Mouse (Mus musculus) embryonic facial prominence, embryonic 15.5 days (tissue): ENCODE data around the gene Cysrt1. TPM values are rescaled to one million over a fixed set of nuclear protein-coding genes. Genes with fewer than 3 reads are reported as not detected.

Experiments
- ATAC-seq: fragments of 200-750 bp; cut with Nextera tagmentation; 2 replicates; pipeline ENCODE4 v1.8.0; 2017; ENCODE audit warnings: low read depth, moderate TSS enrichment; ENCODE audit not compliant: insufficient number of reproducible peaks, low FRiP score, low TSS enrichment
- H3K27ac ChIP-seq: fragments of 300-500 bp; sonication (generic); replicated peaks from 2 replicates; pipeline ENCODE4 v1.5.1; 2015; ENCODE audit warnings: mild to moderate bottlenecking, inconsistent platforms
- H3K27me3 ChIP-seq: fragments of 300-500 bp; sonication (generic); 2 replicates; pipeline ENCODE4 v1.6.1; 2015; ENCODE audit warnings: inconsistent platforms
- H3K36me3 ChIP-seq: fragments of 300-500 bp; sonication (generic); 2 replicates; pipeline ENCODE4 v1.6.1; 2015; ENCODE audit warnings: mild to moderate bottlenecking, inconsistent platforms
- H3K4me1 ChIP-seq: fragments of 300-500 bp; sonication (generic); 2 replicates; pipeline ENCODE4 v1.6.1; 2015; ENCODE audit warnings: inconsistent platforms
- H3K4me2 ChIP-seq: fragments of 300-500 bp; sonication (generic); replicated peaks from 2 replicates; pipeline ENCODE4 v1.6.1; 2015; ENCODE audit warnings: mild to moderate bottlenecking, inconsistent platforms
- H3K4me3 ChIP-seq: fragments of 300-500 bp; sonication (generic); replicated peaks from 2 replicates; pipeline ENCODE4 v1.5.1; 2015; ENCODE audit warnings: mild to moderate bottlenecking, inconsistent platforms
- H3K9ac ChIP-seq: fragments of 300-500 bp; sonication (generic); 2 replicates; pipeline ENCODE4 v1.6.1; 2015; ENCODE audit warnings: inconsistent platforms
- H3K9me3 ChIP-seq: fragments of 300-500 bp; sonication (generic); replicated peaks from 2 replicates; pipeline ENCODE4 v1.6.1; 2016; ENCODE audit warnings: inconsistent platforms
- WGBS: fragments of 180-500 bp; shearing (Covaris S2); methylation state at CpG from one replicate; pipeline ENCODE4 v1.1.7; 2015; 5-methylcytosine and 5-hydroxymethylcytosine counted together
- polyA plus RNA-seq: library from polyadenylated mRNA; unstranded; fragments of >200 nt; fragmentation: Nextera tagmentation; extraction: Ambion mirVana; gene quantifications from 2 replicates; pipeline ENCODE4 v1.2.1, GENCODE M21; 2015

Cysrt1 gene
- polyA plus RNA-seq, result 53.3 and 54.0 TPM in 2 replicates

DNA sequence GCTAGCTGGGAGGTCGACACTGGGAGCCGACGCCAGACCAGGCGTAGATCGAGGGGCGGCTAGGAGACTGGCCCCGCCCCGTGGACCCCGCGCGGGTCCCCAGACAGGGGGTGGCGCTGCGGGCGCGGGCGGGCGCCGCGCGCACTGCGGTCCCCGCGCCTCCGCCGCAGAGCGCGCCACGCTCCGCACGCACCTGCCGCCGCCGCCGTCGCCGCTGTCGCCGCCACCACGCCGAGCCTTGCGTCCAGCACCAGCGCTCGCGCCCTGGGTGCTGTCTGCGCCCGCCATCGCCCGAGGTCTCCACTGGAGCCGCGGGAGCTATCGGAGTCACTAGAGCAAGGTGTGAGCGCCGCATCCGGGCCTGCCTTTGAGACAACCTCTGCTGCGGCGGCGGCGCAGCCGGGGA lies at the start of gene Cysrt1, which contains the start of gene Rnf208:
Gene Cysrt1 (minus strand): TSS at position 352 of the 406 bp plus-strand sequence.
Gene Rnf208 (plus strand): TSS at position 155 of the 406 bp plus-strand sequence.
- no peak for ATAC-seq
- peak within 1 kb of the TSS; percentile 94 for H3K4me2 ChIP-seq
- H3K4me3 ChIP-seq, result peak within 1 kb of the TSS; percentile 56
- under 1% methylated on average over 52 of the region's 59 CpGs for WGBS
- no peaks in the 10 kb centered on the region for H3K9me3 ChIP-seq
- peak within 1 kb of the TSS; percentile 81 for H3K27ac ChIP-seq
- peak within 1 kb of the TSS; percentile 26 for H3K9ac ChIP-seq
- peaks cover 11% of the 10 kb centered on the region; the same call in 1 of the 2 replicates for H3K36me3 ChIP-seq
- H3K4me1 ChIP-seq, result peaks cover 29% of the 10 kb centered on the region
- H3K27me3 ChIP-seq, result peaks cover 24% of the 10 kb centered on the region

DNA sequence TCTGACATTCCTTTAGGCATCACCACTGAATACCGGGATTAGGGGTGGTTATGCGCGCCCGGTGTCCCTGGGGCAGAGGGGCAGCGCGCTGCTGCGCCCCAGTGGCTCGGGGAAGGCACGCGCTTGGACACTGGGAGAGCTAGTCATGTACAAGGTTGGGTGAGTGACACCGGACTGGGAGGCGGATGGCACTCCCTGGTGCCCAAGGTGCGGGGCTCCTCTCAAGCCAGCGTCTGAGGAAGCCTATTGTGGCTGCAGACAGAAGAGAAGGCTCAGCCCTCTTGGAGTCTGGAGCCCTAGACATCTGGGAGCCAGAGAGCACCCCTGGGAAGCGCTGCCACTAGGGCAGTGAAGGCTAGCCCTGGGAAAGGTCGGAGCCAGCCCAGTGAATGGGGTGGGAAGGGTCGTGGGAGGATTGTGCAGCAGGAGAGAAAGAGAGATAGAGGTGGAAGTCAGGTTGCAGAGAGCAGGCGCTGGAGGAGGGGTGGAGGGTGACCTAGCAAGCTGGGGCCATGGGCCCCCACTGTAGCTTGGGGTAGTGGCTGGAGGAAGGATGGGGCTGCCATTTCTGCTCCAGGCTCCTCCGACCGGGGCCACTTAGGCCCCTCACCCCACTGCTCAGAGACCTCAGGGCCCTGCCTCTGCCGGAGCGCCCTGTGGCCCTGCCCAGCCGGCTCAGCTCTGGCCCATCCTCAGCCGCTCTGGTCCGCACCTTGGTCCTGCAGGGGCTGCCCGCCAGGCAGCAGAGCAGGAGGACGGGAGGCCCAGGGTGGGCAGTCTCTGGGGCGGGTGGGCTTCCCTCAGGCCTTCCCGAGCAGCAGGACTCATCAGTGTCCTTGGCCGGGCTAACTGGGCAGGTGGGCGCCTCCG lies 49.2 kb upstream of the Cysrt1 start:
- H3K36me3 ChIP-seq, result no peaks in the 10 kb centered on the region
- 4% methylated on average over 30 of the region's 32 CpGs for WGBS
- H3K4me3 ChIP-seq, result peak overlapping the region; percentile 38
- H3K9ac ChIP-seq, result no peak overlapping the region
- no peaks in the 10 kb centered on the region for H3K9me3 ChIP-seq
- no peak overlapping the region for H3K27ac ChIP-seq
- peaks cover 50% of the 10 kb centered on the region for H3K4me1 ChIP-seq
- peaks cover 89% of the 10 kb centered on the region for H3K27me3 ChIP-seq
- peak overlapping the region; percentile 55 for H3K4me2 ChIP-seq
- no peak for ATAC-seq

DNA sequence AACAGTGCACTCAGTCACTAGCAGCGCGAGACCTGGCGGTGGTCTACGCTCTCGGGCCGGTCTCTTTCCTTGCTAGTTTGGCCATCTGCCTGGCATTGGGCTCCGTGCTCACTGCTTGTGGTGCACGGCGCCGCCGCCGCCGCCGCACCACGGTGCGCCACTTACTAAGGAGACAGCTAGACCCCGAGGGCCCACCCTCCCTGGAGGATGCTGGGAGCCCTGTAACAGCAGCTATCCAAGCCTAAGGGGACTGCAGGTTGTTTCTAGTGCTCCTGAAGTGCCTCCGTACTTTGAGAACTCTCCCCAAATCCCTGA lies 48.5 kb upstream of the Cysrt1 start:
- Histone ChIP-seq H3K9ac (no peak overlapping the region), H3K4me3 (peak overlapping the region; percentile 38), H3K36me3 (no peaks in the 10 kb centered on the region), H3K4me2 (peak overlapping the region; percentile 49), H3K9me3 (no peaks in the 10 kb centered on the region), H3K4me1 (peaks cover 56% of the 10 kb centered on the region), H3K27me3 (peaks cover 84% of the 10 kb centered on the region), H3K27ac (no peak overlapping the region)
- 1% methylated on average over 18 of the region's 18 CpGs for WGBS
- no peak for ATAC-seq

DNA sequence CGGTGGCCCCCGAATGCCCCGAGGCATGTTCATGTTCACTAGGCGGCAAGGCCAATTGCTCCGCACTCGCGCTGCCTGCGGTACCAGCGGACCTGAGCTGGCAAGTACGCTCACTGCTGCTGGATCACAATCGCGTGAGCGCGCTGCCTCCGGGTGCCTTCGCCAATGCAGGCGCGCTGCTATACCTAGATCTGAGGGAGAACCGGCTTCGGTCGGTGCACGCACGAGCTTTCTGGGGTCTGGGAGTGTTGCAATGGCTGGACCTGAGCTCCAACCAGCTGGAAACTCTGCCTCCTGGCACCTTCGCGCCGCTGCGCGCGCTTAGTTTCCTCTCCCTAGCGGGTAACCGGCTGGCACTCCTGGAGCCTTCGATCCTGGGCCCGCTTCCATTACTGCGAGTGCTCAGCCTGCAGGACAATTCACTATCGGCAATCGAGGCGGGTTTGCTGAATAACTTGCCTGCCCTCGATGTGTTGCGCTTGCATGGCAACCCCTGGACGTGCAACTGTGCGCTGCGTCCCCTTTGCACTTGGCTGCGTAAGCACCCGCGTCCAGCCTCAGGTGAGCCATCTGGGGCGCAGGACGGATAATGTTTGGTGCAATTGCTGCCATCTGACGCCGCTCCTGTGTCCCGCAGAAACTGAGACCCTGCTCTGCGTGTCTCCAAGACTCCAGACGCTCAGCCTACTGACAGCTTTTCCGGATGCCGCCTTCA lies 48.0 kb upstream of the Cysrt1 start:
- H3K4me2 ChIP-seq, result peak overlapping the region; percentile 49
- peaks cover 79% of the 10 kb centered on the region for H3K27me3 ChIP-seq
- WGBS, result under 1% methylated on average over 54 of the region's 54 CpGs
- H3K9me3 ChIP-seq, result no peaks in the 10 kb centered on the region
- H3K4me1 ChIP-seq, result peaks cover 58% of the 10 kb centered on the region
- H3K4me3 ChIP-seq, result peak overlapping the region; percentile 38
- ATAC-seq, result no peak
- H3K36me3 ChIP-seq, result peaks cover 4% of the 10 kb centered on the region
- no peak overlapping the region for H3K27ac ChIP-seq
- H3K9ac ChIP-seq, result no peak overlapping the region

DNA sequence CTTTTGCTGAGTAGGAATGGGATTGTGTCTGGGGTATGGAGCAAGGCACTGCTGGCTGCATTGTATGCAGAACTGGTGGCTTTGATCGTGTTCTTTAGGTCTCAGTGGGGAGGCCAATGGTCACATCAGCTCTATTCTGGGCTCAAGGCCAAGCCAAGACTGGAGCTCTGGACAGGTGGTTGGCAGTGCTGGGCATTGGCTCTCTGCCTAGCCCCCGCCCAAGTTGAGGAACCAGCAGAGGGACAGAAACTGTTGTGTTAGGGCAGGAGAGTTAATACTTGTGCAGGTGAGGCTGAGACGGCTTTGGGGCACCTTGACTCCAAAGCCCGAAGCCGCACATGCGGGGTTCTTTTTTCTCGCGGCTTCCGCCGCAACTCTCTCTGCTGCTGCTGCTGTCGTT lies 47.4 kb upstream of the Cysrt1 start, which contains the start of gene Lrrc26:
Gene Lrrc26 (plus strand): TSS at position 265 of the 400 bp plus-strand sequence.
- H3K4me3 ChIP-seq, result peak within 1 kb of the TSS; percentile 38
- no peak for ATAC-seq
- H3K9ac ChIP-seq, result no peak within 1 kb of the TSS
- H3K4me1 ChIP-seq, result peaks cover 63% of the 10 kb centered on the region
- peaks cover 11% of the 10 kb centered on the region for H3K36me3 ChIP-seq
- H3K27ac ChIP-seq, result no peak within 1 kb of the TSS
- no peaks in the 10 kb centered on the region for H3K9me3 ChIP-seq
- WGBS, result 6% methylated on average over 11 of the region's 11 CpGs
- H3K27me3 ChIP-seq, result peaks cover 73% of the 10 kb centered on the region
- peak within 1 kb of the TSS; percentile 49 for H3K4me2 ChIP-seq

DNA sequence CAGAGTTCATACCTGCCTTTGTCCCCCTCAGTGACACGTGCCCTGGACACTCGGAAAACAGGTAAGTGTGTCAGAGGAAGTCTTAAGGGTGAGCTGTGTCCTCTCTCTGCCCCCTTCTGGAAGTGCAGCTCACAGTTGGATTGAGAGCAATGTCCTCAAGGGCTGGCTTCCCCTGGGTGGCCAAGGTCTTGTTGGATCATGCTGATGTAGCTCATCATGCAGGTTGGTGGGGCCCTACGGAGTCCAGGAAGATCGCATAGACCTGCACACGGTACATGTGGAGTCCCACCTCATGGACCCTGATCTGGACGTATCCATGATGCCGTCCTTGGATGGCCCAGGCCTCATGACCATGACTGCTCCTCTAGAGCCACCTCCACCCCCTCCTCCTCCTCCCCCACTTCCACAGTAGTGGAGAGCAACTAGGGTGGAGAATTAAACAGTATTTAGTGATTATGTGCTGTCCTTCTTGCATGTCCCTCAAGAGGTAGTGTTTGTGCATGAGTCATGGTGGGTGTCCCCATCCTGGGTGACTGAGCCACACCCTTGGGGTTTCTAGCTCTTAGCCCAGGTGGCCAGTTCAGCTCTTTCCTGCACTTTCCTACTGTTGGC lies 46.6 kb upstream of the Cysrt1 start:
- Histone ChIP-seq H3K4me3 (no peak overlapping the region), H3K9me3 (no peaks in the 10 kb centered on the region), H3K4me1 (peaks cover 63% of the 10 kb centered on the region), H3K27ac (no peak overlapping the region), H3K9ac (no peak overlapping the region), H3K4me2 (no peak overlapping the region), H3K27me3 (peaks cover 65% of the 10 kb centered on the region), H3K36me3 (peaks cover 19% of the 10 kb centered on the region)
- WGBS, result 75% methylated on average over 7 of the region's 7 CpGs
- ATAC-seq, result no peak

DNA sequence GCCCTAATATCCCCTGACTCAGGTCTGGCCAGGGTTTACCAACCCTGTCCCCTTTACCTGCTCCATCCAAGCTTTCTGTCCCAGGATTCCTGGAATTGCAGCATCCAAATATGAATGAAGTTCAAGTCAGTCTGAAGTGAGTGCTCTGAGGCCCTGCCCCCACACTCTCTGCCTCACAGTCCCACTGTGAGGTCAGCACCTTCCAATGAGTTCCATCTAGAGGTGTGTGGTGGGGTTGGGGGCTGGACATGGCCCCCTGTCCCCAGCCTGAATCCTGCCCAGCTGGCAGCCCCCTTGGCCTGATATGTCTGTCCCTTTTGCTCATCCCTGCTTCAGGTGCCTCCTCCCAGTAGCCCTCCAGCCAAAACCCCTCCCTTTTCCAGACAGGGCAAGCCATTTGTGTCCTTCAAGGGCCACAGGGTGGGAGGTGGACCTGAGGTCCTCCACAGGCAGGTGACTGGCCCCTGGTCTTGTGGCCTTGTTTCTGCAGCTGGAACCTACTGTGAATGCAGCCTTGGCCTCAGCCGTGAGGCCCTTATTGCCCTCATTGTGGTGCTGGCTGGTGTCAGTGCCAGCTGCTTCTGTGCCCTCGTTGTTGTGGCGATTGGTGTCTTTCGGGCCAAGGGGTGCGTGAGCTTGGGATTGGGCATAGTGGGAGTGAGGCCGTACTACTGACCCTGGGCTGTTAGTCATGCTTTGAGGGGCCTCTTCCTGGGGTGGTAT lies 45.8 kb upstream of the Cysrt1 start, which contains the start of gene Tmem210:
Gene Tmem210 (plus strand): TSS at position 219 of the 723 bp plus-strand sequence.
- 83% methylated on average over 6 of the region's 6 CpGs for WGBS
- Histone ChIP-seq H3K9me3 (no peaks in the 10 kb centered on the region), H3K27ac (peak within 1 kb of the TSS; percentile 82), H3K4me1 (peaks cover 63% of the 10 kb centered on the region), H3K4me2 (0 out of 2 replicates have a peak within 1 kb of the TSS, but pooled peaks have one; percentile 2), H3K9ac (no peak within 1 kb of the TSS), H3K27me3 (peaks cover 57% of the 10 kb centered on the region), H3K4me3 (no peak within 1 kb of the TSS), H3K36me3 (peaks cover 26% of the 10 kb centered on the region)
- ATAC-seq, result no peak

DNA sequence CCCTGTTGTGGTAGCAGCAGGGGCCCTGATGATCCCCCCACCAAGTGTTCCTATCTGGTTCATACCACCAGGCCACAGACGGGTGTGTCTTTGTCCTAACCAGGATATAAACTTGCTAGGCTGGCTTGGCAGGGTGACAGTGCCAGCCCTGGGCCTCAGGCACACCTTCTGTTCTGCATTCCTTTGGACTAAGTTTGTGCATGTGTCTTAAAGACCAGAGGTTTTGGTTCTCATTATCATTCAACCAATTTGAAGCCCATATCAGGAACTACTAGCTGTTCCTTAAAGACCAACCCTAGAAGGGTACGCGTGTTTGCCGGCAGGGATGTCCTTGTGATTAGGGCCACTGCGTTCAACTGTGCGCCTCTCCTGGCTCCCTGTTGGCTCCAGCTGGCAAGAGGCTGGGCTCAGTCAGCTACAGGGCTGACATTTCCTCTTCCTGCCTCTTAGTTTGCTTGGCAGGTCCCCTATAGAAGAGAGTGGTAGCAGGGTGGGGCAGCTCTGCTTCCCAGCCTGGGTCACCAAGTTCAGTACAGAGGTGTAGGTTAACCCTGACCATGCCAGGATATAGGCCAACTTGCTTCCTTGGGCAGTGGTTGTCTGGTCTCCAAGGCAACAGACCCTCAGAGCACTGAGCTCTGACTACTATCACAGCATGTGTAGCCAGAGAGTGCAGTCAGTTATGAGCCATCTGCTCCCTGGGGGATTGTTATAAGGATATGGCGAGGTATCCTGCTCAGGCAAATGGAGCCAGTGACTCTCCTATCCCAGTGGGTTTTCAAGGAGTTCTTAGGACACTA lies 44.8 kb upstream of the Cysrt1 start:
- peak overlapping the region; percentile 82 for H3K27ac ChIP-seq
- H3K27me3 ChIP-seq, result peaks cover 47% of the 10 kb centered on the region
- H3K36me3 ChIP-seq, result peaks cover 36% of the 10 kb centered on the region
- 44% methylated on average over 7 of the region's 7 CpGs for WGBS
- H3K4me1 ChIP-seq, result peaks cover 55% of the 10 kb centered on the region
- H3K4me2 ChIP-seq, result peak overlapping the region; percentile 2; the same call in 1 of the 2 replicates
- peak; percentile 20; the same call in 1 of the 2 replicates for ATAC-seq
- no peak overlapping the region for H3K4me3 ChIP-seq
- no peaks in the 10 kb centered on the region for H3K9me3 ChIP-seq
- no peak overlapping the region for H3K9ac ChIP-seq

DNA sequence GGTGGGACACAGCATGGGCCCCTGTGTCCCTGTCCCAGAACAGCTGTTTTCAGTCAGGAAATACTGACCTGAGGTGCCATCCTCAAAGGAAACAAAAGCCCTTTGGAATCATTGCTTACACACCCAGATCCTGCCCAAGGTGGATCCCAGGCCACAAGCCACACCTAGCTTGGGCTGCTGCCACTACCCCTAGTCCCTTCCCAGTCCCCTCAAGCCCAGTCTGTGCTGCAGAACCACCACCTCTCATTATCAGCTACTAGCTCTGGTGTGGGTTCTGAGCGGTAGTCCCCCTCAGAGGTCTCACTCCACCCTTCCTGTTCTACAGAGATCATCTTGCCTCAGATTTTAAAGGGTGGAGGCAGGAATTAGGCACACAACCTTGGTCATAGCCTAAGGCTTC lies 44.1 kb upstream of the Cysrt1 start:
- Histone ChIP-seq H3K27ac (peak overlapping the region; percentile 82), H3K36me3 (peaks cover 41% of the 10 kb centered on the region), H3K4me2 (peak overlapping the region; percentile 2; the same call in 1 of the 2 replicates), H3K27me3 (peaks cover 40% of the 10 kb centered on the region), H3K4me1 (peaks cover 47% of the 10 kb centered on the region), H3K9ac (no peak overlapping the region), H3K9me3 (no peaks in the 10 kb centered on the region), H3K4me3 (no peak overlapping the region)
- 48% methylated on average over 1 of the region's 1 CpGs for WGBS
- ATAC-seq, result no peak

DNA sequence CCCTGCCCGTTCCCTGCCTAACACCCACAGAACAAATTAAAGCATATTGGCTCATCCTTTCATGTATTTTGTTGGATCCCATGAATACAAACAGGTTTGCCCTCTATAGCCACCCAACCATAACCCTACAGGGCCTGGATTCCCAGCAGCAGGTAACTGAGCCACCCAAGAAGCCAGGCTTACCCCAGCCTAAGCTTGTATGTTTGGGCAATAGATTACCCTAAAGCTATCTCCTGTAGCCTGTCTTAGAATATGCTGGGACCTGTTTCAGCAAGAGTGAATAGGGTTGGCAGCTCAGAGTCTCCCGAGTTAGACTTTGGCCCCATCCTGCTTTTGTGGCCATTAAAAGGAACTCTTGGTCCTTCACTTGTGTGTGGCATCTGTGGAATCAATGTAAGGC lies 43.3 kb upstream of the Cysrt1 start:
- peaks cover 48% of the 10 kb centered on the region for H3K36me3 ChIP-seq
- H3K9me3 ChIP-seq, result no peaks in the 10 kb centered on the region
- peaks cover 40% of the 10 kb centered on the region for H3K4me1 ChIP-seq
- H3K27me3 ChIP-seq, result peaks cover 32% of the 10 kb centered on the region
- no peak overlapping the region for H3K4me2 ChIP-seq
- H3K4me3 ChIP-seq, result no peak overlapping the region
- no peak for ATAC-seq
- H3K27ac ChIP-seq, result peak overlapping the region; percentile 82
- no peak overlapping the region for H3K9ac ChIP-seq
- WGBS, result 79% methylated on average over 2 of the region's 2 CpGs
